Mouse (Mus musculus) adrenal gland (tissue): Measurements from ENCODE around the gene Fmo2.

Experiments used
- intact Hi-C: fragments of 180-260 bp; cut with DNase I; formaldehyde crosslinking; loops from one replicate; pipeline ENCODE4 v1.15.1; 2025

The Fmo2 gene

DNA sequence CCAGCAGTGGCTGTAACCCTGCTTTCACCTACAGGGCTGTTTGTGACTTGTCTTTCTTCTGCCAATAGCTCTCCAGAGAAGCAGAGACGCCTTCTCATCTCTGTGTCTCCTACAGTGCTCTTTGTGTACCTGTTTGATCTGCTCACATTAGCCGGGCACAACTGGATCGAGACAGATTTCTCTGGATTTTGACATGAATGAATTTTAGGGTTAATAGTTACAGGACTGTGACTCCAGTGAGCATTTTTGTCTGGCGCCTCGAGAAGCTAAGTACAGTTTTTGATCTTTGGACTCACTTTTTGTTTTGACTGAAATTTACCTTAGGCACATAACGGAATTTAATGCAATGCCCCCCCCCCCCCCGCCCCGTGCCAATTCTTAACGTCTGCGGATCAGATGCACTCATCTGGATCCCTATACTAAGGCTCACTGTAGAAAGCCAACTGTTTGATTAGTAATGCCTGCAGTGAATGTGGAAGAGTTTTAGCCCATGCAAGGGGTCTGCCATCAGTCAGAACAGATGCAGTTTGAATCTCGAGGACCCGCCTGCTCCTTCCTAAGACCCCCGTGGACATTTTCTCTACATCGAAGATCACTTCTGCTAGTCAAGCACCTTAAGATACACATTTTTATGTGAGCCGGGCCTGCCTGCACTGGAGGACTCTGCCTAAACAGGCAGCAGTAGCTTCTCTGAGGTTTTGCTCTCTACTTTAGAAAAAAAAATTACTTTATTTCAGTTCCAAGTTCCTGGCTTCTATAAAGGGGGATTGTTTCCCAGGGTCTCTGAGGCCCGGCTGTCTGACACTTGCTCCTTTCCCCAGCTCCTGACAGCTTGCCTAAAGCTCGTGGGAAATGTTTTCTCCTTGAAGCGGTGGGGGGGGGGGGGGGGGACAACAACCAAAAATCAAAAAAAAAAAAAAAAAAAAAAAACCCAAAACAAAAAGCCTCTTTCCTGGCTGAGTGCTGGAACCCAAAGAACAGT lies 40.5 kb downstream of the Fmo2 start:
- intact Hi-C loops = no loop called here

DNA sequence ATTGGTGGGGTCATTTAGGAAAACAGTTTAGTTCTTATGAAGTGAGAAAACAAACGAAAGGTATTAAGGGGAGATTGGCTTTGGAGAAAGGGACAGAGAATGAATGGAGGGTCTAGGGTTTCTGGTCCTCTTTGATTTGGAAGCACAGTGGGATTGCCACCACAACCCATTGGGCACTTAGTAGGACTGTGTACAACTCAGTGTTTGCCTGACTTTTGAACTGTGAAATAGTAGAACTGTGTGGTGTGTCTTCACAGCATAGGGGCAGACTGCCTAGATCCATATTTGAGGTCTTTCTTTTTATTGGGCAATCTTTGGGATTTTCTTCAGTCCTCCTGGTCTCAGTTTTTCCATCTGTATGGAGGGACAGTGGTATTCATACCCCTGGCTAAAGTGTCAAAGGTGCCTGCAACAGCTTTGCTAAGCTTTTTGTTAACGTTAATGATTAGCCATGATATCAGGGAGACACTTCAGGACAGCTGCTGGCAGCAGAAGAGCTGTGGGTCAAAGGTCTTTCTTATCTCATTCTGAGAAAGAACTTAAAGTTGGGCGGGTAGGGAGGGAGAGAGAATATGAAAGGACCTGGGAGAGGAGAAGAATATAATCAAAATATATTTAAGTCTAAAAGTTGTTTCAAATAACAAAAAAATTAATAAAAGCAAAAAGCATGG lies 44.6 kb downstream of the Fmo2 start:
- intact Hi-C loops = no loop called here

GRCm38 (mm10) chr1:162847554-162847953 lies 51.0 kb downstream of the Fmo2 start:
- intact Hi-C loops = no loop called here

GRCm38 (mm10) chr1:162840211-162840610 lies 58.3 kb downstream of the Fmo2 start:
- intact Hi-C loops = no loop called here

GRCm38 (mm10) chr1:162838976-162839375 lies 59.5 kb downstream of the Fmo2 start:
- intact Hi-C loops = no loop called here

GRCm38 (mm10) chr1:162834342-162834741 lies 64.2 kb downstream of the Fmo2 start:
- intact Hi-C loops = no loop called here

GRCm38 (mm10) chr1:162832574-162832953 lies 66.0 kb downstream of the Fmo2 start:
- intact Hi-C loops = no loop called here

GRCm38 (mm10) chr1:162831838-162832573 lies 66.5 kb downstream of the Fmo2 start:
- intact Hi-C loops = no loop called here
